15 mouse cellular contexts compared by ENCODE assay signal in genomic region chr12:104742247-104742646, GRCm38 (mm10). TPM values are rescaled to one million over a fixed set of nuclear protein-coding genes. Genes with fewer than 3 reads are reported as not detected.
DNase-seq lines count a peak whose midpoint lies in the region; ATAC-seq and TF ChIP-seq lines count a peak whose summit lies in the region.
"Had no signal": no experiment of that assay in that cellular context is flagged by ENCODE, and none has a peak within 500 bp of the region (broad histone marks: within the 10 kb centered on the region; RNA-seq: fewer than 3 reads in every experiment).

No protein-coding gene starts in this region.

- DNase-seq in heart, adult 9 months (ENCODE audit: low spot score in 2 of 2) = peak; percentile 15 to 21
- no peak for DNase-seq in heart, postnatal 14 days
- DNase-seq in lung, postnatal 0 days (ENCODE audit: low spot score) = no peak
- DNase-seq in lung, adult 18-20 months = no peak
- DNase-seq in MEL (ENCODE audit: low read depth, low spot score) = peak; percentile 88
- DNase-seq in monocyte, adult 2 months (ENCODE audit: low read depth in 1 of 2, low spot score in 2 of 2) = peak; percentile 29
- DNase-seq in gastrocnemius, postnatal 4 days (ENCODE audit: low spot score in 2 of 2) = no peak
- DNase-seq: cerebellum, adult 18-20 months; gastrocnemius, postnatal 14 days; heart, postnatal 10 days; right cerebral cortex, adult 18-20 months had no signal

- ATAC-seq in lung, postnatal 0 days = no peak
- no peak for ATAC-seq in CD4-positive, CD25-positive, alpha-beta regulatory T cell, adult 4 months
- ATAC-seq: forebrain, embryonic 16.5 days had no signal

- no peak overlapping the region for H3K9ac ChIP-seq in lung, postnatal 0 days (replicated peaks; ENCODE audit: low read depth)
- no peak overlapping the region for H3K9ac ChIP-seq in MEL (ENCODE audit: control insufficient read depth, low read depth, low read length, poor library complexity, severe bottlenecking)
- H3K9ac ChIP-seq: neural tube, embryonic 15.5 days had no signal

- H3K36me3 ChIP-seq in lung, postnatal 0 days (ENCODE audit: insufficient read depth, low read length) = no peaks in the 10 kb centered on the region
- peaks cover 2 to 17% of the 10 kb centered on the region in 2 experiments for H3K36me3 ChIP-seq in MEL (ENCODE audit: control insufficient read depth in 1 of 2, insufficient read depth in 2 of 2, low read length in 2 of 2)
- H3K36me3 ChIP-seq: neural tube, embryonic 15.5 days had no signal

- TF ChIP-seq CTCF in lung, postnatal 0 days (IDR thresholded peaks at IDR 0.05) = peak; percentile 49
- peak; percentile 6 to 48 (median 23); a peak in 2 of 6 replicates for TF ChIP-seq CTCF in MEL (IDR thresholded peaks at IDR 0.05 in 2 of 3, conservative IDR thresholded peaks at IDR 0.05 in 1 of 3; ENCODE audit: control insufficient read depth in 1 of 3, insufficient read depth in 1 of 3, low read depth in 2 of 3, low read length in 3 of 3, poor library complexity in 1 of 3, severe bottlenecking in 1 of 3)

- no peaks in the 10 kb centered on the region for H3K27me3 ChIP-seq in lung, postnatal 0 days (replicated peaks; ENCODE audit: insufficient read depth, low read length)
- H3K27me3 ChIP-seq in MEL (ENCODE audit: control insufficient read depth in 1 of 2, insufficient read depth in 2 of 2, low read length in 2 of 2) = no peaks in the 10 kb centered on the region
- H3K27me3 ChIP-seq: neural tube, embryonic 15.5 days had no signal

- 67% methylated on average over 6 of the region's 6 CpGs for WGBS in lung, postnatal 0 days

- TF ChIP-seq EP300 in lung, postnatal 0 days (IDR thresholded peaks at IDR 0.05) = no peak
- peak; percentile 52 to 70 for TF ChIP-seq EP300 in MEL (IDR thresholded peaks at IDR 0.05; ENCODE audit: low read depth in 1 of 2, low read length in 2 of 2)

- intact Hi-C loops in heart, postnatal 14 days (cut with DNase I) = no loop called here

- no peak overlapping the region for H3K4me2 ChIP-seq in lung, postnatal 0 days (replicated peaks; ENCODE audit: low read depth, low read length)
- H3K4me2 ChIP-seq: neural tube, embryonic 15.5 days had no signal

- no peak overlapping the region for H3K27ac ChIP-seq in lung, postnatal 0 days (ENCODE audit: low read length)
- H3K27ac ChIP-seq in MEL (ENCODE audit: control insufficient read depth, low read depth, low read length) = peak overlapping the region; percentile 33; the same call in 1 of the 2 replicates
- H3K27ac ChIP-seq: macrophage; neural tube, embryonic 15.5 days had no signal

- peaks cover 4% of the 10 kb centered on the region; the same call in 1 of the 2 replicates for H3K4me1 ChIP-seq in lung, postnatal 0 days (ENCODE audit: insufficient read depth, low read depth, low read length)
- H3K4me1 ChIP-seq in MEL (ENCODE audit: control insufficient read depth in 1 of 2, insufficient read depth in 2 of 2, low read length in 2 of 2) = peaks cover 8 to 9% of the 10 kb centered on the region in 2 experiments

- peak; percentile 20; the same call in 1 of the 2 replicates for TF ChIP-seq RAD21 in MEL (IDR thresholded peaks at IDR 0.05; ENCODE audit: low read depth, low read length)

- no peak for TF ChIP-seq POLR2A in MEL (IDR thresholded peaks at IDR 0.05; ENCODE audit: control insufficient read depth in 1 of 2, insufficient read depth in 1 of 2, low read depth in 1 of 2, low read length in 2 of 2, poor library complexity in 1 of 2)

- no peaks in the 10 kb centered on the region for H3K9me3 ChIP-seq in lung, postnatal 0 days (ENCODE audit: low read length)
- H3K9me3 ChIP-seq in MEL (replicated peaks; ENCODE audit: insufficient read depth, low read length) = no peaks in the 10 kb centered on the region
- H3K9me3 ChIP-seq: neural tube, embryonic 15.5 days had no signal

- no peak overlapping the region for H3K4me3 ChIP-seq in lung, postnatal 0 days (ENCODE audit: low read depth, low read length)
- H3K4me3 ChIP-seq in MEL (ENCODE audit: control insufficient read depth in 1 of 2, insufficient read depth in 1 of 2, low read depth in 2 of 2, low read length in 2 of 2) = no peak overlapping the region
- H3K4me3 ChIP-seq: neural tube, embryonic 15.5 days had no signal

- H3K79me2 ChIP-seq in MEL (ENCODE audit: control insufficient read depth, insufficient read depth, low read length, poor library complexity) = peaks cover 44% of the 10 kb centered on the region

TF ChIP-seq in MEL, 35 proteins besides CTCF, POLR2A, EP300 and RAD21:
- TF ChIP-seq MXI1 (IDR thresholded peaks at IDR 0.05; ENCODE audit: low read depth, low read length) (0 out of 2 replicates have a peak, but pooled peaks have one; percentile 26), TBP (IDR thresholded peaks at IDR 0.05; ENCODE audit: low read depth, low read length) (no peak), MEF2A (IDR thresholded peaks at IDR 0.05; ENCODE audit: extremely low read depth, insufficient replicate concordance, low read depth, low read length, poor library complexity, severe bottlenecking) (no peak), HCFC1 (IDR thresholded peaks at IDR 0.05; ENCODE audit: low read depth, low read length) (no peak), USF2 (IDR thresholded peaks at IDR 0.05; ENCODE audit: borderline replicate concordance in 1 of 2, insufficient read depth in 1 of 2, low read depth in 1 of 2, low read length in 2 of 2) (no peak), SMC3 (IDR thresholded peaks at IDR 0.05; ENCODE audit: low read depth, low read length) (peak; percentile 43), E2F4 (IDR thresholded peaks at IDR 0.05; ENCODE audit: borderline replicate concordance, low read depth, low read length) (no peak), ZMIZ1 (IDR thresholded peaks at IDR 0.05; ENCODE audit: low read depth, low read length) (no peak), NELFE (IDR thresholded peaks at IDR 0.05; ENCODE audit: low read depth, low read length) (no peak), GABPA (IDR thresholded peaks at IDR 0.05; ENCODE audit: low read depth, low read length) (no peak), MYC (IDR thresholded peaks at IDR 0.05; ENCODE audit: low read depth, low read length) (peak; percentile 78), TAL1 (IDR thresholded peaks at IDR 0.05; ENCODE audit: low read length) (peak; percentile 19; the same call in 1 of the 2 replicates), ZNF384 (IDR thresholded peaks at IDR 0.05; ENCODE audit: low read depth, low read length) (no peak), RCOR1 (IDR thresholded peaks at IDR 0.05; ENCODE audit: low read depth, low read length) (peak; percentile 81), MAFK (IDR thresholded peaks at IDR 0.05; ENCODE audit: borderline replicate concordance, low read depth, low read length) (no peak), USF1 (IDR thresholded peaks at IDR 0.05; ENCODE audit: low read depth, low read length) (no peak), SIN3A (IDR thresholded peaks at IDR 0.05; ENCODE audit: low read length) (peak; percentile 66; the same call in 1 of the 2 replicates), CHD2 (IDR thresholded peaks at IDR 0.05; ENCODE audit: low read length) (no peak), ZC3H11A (IDR thresholded peaks at IDR 0.05; ENCODE audit: low read depth, low read length) (no peak), MAX (IDR thresholded peaks at IDR 0.05; ENCODE audit: low read length) (no peak), ETS1 (IDR thresholded peaks at IDR 0.05; ENCODE audit: low read depth, low read length) (peak; percentile 67), CHD1 (IDR thresholded peaks at IDR 0.05; ENCODE audit: low read depth, low read length) (no peak), MAZ (IDR thresholded peaks at IDR 0.05; ENCODE audit: low read depth, low read length) (no peak), TCF12 (IDR thresholded peaks at IDR 0.05; ENCODE audit: low read depth, low read length) (peak; percentile 62), ZKSCAN1 (IDR thresholded peaks at IDR 0.05; ENCODE audit: low read depth, low read length) (no peak), ELF1 (IDR thresholded peaks at IDR 0.05; ENCODE audit: low read depth, low read length) (no peak; the same call in 1 of the 2 replicates), NRF1 (IDR thresholded peaks at IDR 0.05; ENCODE audit: insufficient read depth, low read depth, low read length, poor library complexity, severe bottlenecking) (no peak), UBTF (IDR thresholded peaks at IDR 0.05; ENCODE audit: borderline replicate concordance, insufficient read depth, low read depth, low read length) (no peak), MYB (IDR thresholded peaks at IDR 0.05; ENCODE audit: low read depth, low read length) (no peak), GATA1 (IDR thresholded peaks at IDR 0.05; ENCODE audit: low read depth, low read length) (peak; percentile 56; the same call in 1 of the 2 replicates), KAT2A (conservative IDR thresholded peaks at IDR 0.05; ENCODE audit: low read depth, low read length) (no peak), POLR2AphosphoS2 (IDR thresholded peaks at IDR 0.05; ENCODE audit: low read length) (no peak), JUND (IDR thresholded peaks at IDR 0.05; ENCODE audit: low read depth, low read length) (no peak)

RNA-seq across cellular contexts. Expression of gene Dicer1, which starts 9.5 kb away (rescaled TPM):
- total RNA-seq in heart, postnatal 14 days (2021) = 10 to 100 TPM; 33.6 to 35.1 TPM
- polyA plus RNA-seq in lung, postnatal 0 days (2015; fragmentation: Nextera tagmentation; extraction: Ambion mirVana) = 15.6 and 17.7 TPM in 2 replicates
- total RNA-seq in MEL (2012; rRNA removed) = 14.6 and 16.7 TPM in 2 replicates
- polyA plus RNA-seq in MEL (2012; ENCODE audit: insufficient read depth in 1 of 2, insufficient read length in 2 of 2, low read depth in 1 of 2, low replicate concordance in 2 of 2, missing spikeins in 1 of 2) = 10 to 100 TPM in 1 of 2 experiments, not detected in 1; 25.9 TPM
- 10 to 100 TPM in 1 of 2 experiments, 1 to 10 TPM in 1; 9.0 to 14.0 TPM for polyA plus RNA-seq in CD4-positive, CD25-positive, alpha-beta regulatory T cell, adult 4 months (2017; shearing (Covaris generic))
- total RNA-seq in gastrocnemius, postnatal 4 days (2021) = 10 to 100 TPM; 59.6 to 65.3 TPM

Comparison
In these comparisons a context has a peak if more than half of its experiments do, and no peak if none do; other contexts are left out.
1. DNase-seq: peak in heart, adult 9 months (2 of 2), MEL (single experiment) and monocyte, adult 2 months (2 of 2); none in heart, postnatal 14 days (0 of 2), lung, postnatal 0 days (single experiment), lung, adult 18-20 months (0 of 2) and gastrocnemius, postnatal 4 days (0 of 2).